Mouse (Mus musculus) ES-Bruce4 (cell line): ENCODE data around the gene Agtpbp1. TPM values are rescaled to one million over a fixed set of nuclear protein-coding genes. Genes with fewer than 3 reads are reported as not detected.
"Not testable (repeated sequence)": the region's sequence is repeated elsewhere in the genome, so short reads cannot be mapped to it uniquely, and the experiment has no call there.

Experiments
- H3K27ac ChIP-seq: 2 replicates; pipeline ENCODE4 v1.5.1; 2012; ENCODE audit warnings: low read length, inconsistent platforms; ENCODE audit not compliant: insufficient read depth
- H3K27me3 ChIP-seq: 2 replicates; pipeline ENCODE4 v1.6.1; 2012; ENCODE audit warnings: mild to moderate bottlenecking, low read length, inconsistent platforms; ENCODE audit not compliant: control insufficient read depth, poor library complexity, insufficient read depth, severe bottlenecking
- H3K36me3 ChIP-seq: 2 replicates; pipeline ENCODE4 v1.6.1; 2012; ENCODE audit warnings: inconsistent platforms, mild to moderate bottlenecking, low read length, moderate library complexity; ENCODE audit not compliant: control insufficient read depth, poor library complexity, insufficient read depth, severe bottlenecking
- H3K4me1 ChIP-seq: one replicate; pipeline ENCODE4 v1.8.1; 2011; ENCODE audit warnings: low read length; ENCODE audit not compliant: control insufficient read depth, insufficient read depth
- H3K4me3 ChIP-seq: 2 replicates; pipeline ENCODE4 v1.5.1; 2011; ENCODE audit warnings: low read depth, mild to moderate bottlenecking, low read length
- H3K9ac ChIP-seq: 2 replicates; pipeline ENCODE4 v1.6.1; 2012; ENCODE audit warnings: low read depth, mild to moderate bottlenecking, inconsistent platforms; ENCODE audit not compliant: poor library complexity, severe bottlenecking
- H3K9me3 ChIP-seq: replicated peaks from 2 replicates; pipeline ENCODE4 v1.6.1; 2012; ENCODE audit warnings: mild to moderate bottlenecking, low read length, inconsistent platforms; ENCODE audit not compliant: control insufficient read depth, poor library complexity, insufficient read depth, severe bottlenecking
- CTCF ChIP-seq: IDR thresholded peaks from one replicate; pipeline ENCODE4 v1.8.1; 2011; ENCODE audit warnings: low read depth, low read length
- EP300 ChIP-seq: IDR thresholded peaks from 2 replicates; pipeline ENCODE4 v1.6.1; 2011; ENCODE audit warnings: low read depth, low read length; ENCODE audit not compliant: insufficient read depth
- POLR2A ChIP-seq: IDR thresholded peaks from one replicate; pipeline ENCODE4 v1.8.1; 2011; ENCODE audit warnings: low read length; ENCODE audit not compliant: insufficient read depth
- polyA plus RNA-seq: library from polyadenylated mRNA; stranded (reverse); fragments of >200 nt; gene quantifications from 2 replicates; pipeline ENCODE4 v1.2.4, GENCODE M21; 2011; ENCODE audit warnings: low read depth; ENCODE audit not compliant: missing spikeins, insufficient read depth, insufficient read length

The Agtpbp1 gene
- polyA plus RNA-seq, 1 experiment, result 27.9 TPM

DNA sequence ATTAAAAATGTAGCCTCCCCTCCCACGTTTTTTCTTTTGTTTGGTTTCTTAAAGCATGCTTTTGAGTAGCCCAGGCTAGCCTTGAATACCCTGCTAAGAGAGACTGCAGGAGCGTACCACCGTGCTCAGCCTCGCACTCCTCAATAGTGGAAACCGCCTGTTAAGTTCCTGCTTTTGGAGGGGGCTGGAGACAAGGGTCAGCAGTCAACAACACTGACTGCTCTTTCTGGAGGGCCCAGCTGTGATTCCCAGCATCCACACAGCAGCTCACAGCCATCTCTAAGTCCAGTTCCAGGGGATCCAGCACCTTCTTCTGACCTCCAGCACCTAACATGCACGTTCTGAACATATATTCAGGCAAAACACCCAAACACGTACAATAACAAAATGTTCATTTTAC is 99.6 kb downstream of the Agtpbp1 start:
- no peaks in the 10 kb centered on the region for H3K27me3 ChIP-seq
- no peak overlapping the region for H3K27ac ChIP-seq
- no peaks in the 10 kb centered on the region for H3K9me3 ChIP-seq
- H3K36me3 ChIP-seq, result no peaks in the 10 kb centered on the region
- no peaks in the 10 kb centered on the region for H3K4me1 ChIP-seq
- no peak overlapping the region for H3K4me3 ChIP-seq
- TF ChIP-seq EP300 (no peak), POLR2A (no peak), CTCF (no peak)
- no peak overlapping the region for H3K9ac ChIP-seq

GRCm38 (mm10) chr13:59481484-59481855 is 103.6 kb downstream of the Agtpbp1 start:
- no peak for TF ChIP-seq POLR2A
- no peak for TF ChIP-seq EP300
- TF ChIP-seq CTCF, result no peak
- Histone ChIP-seq H3K4me1 (no peaks in the 10 kb centered on the region), H3K27me3 (no peaks in the 10 kb centered on the region), H3K9me3 (no peaks in the 10 kb centered on the region), H3K4me3 (no peak overlapping the region), H3K27ac (no peak overlapping the region), H3K9ac (no peak overlapping the region), H3K36me3 (no peaks in the 10 kb centered on the region)

GRCm38 (mm10) chr13:59480599-59481483 is 104.2 kb downstream of the Agtpbp1 start:
- no peaks in the 10 kb centered on the region for H3K9me3 ChIP-seq
- H3K27me3 ChIP-seq, result no peaks in the 10 kb centered on the region
- H3K36me3 ChIP-seq, result no peaks in the 10 kb centered on the region
- no peaks in the 10 kb centered on the region for H3K4me1 ChIP-seq
- H3K27ac ChIP-seq, result no peak overlapping the region
- H3K9ac ChIP-seq, result no peak overlapping the region
- TF ChIP-seq EP300 (no peak), CTCF (no peak), POLR2A (no peak)
- no peak overlapping the region for H3K4me3 ChIP-seq

GRCm38 (mm10) chr13:59477928-59478327 is 107.1 kb downstream of the Agtpbp1 start:
- not testable (repeated sequence) for H3K27ac ChIP-seq, H3K27me3 ChIP-seq, H3K9ac ChIP-seq, H3K9me3 ChIP-seq, H3K4me1 ChIP-seq, H3K36me3 ChIP-seq
- H3K4me3 ChIP-seq, result 0 out of 2 replicates have a peak overlapping the region, but pooled peaks have one; percentile 1

GRCm38 (mm10) chr13:59477451-59477850 is 107.6 kb downstream of the Agtpbp1 start:
- peak overlapping the region; percentile 53 for H3K4me3 ChIP-seq
- TF ChIP-seq CTCF, result no peak
- no peak for TF ChIP-seq EP300
- TF ChIP-seq POLR2A, result no peak
- H3K9me3 ChIP-seq, result no peaks in the 10 kb centered on the region
- H3K27ac ChIP-seq, result no peak overlapping the region
- no peak overlapping the region; the same call in 1 of the 2 replicates for H3K9ac ChIP-seq
- no peaks in the 10 kb centered on the region for H3K27me3 ChIP-seq
- no peaks in the 10 kb centered on the region for H3K4me1 ChIP-seq
- no peaks in the 10 kb centered on the region; the same call in 1 of the 2 replicates for H3K36me3 ChIP-seq

DNA sequence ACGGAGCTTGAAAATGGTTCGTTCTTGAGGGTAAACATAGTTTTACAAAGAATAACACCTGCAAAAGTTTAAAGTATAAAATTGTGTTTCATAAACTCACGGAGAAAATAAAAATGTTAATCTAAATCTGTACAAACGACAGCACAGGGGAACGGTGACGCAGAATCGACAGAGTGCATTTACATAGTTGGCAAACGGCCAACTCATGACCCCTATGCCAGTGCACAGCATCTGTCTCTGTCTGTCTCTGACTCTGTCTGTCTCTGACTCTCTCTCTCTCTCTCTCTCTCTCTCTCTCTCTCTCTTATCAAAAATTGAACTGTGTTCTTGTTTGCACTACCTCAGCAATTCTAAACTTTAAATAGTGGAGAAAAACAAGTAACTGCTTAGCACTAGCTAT is 110.1 kb downstream of the Agtpbp1 start:
- H3K27ac ChIP-seq, result no peak overlapping the region
- no peaks in the 10 kb centered on the region; the same call in 1 of the 2 replicates for H3K36me3 ChIP-seq
- TF ChIP-seq CTCF (no peak), POLR2A (no peak), EP300 (no peak)
- H3K4me3 ChIP-seq, result no peak overlapping the region
- no peaks in the 10 kb centered on the region for H3K27me3 ChIP-seq
- H3K9me3 ChIP-seq, result no peaks in the 10 kb centered on the region
- H3K4me1 ChIP-seq, result no peaks in the 10 kb centered on the region
- H3K9ac ChIP-seq, result no peak overlapping the region
